Mouse (Mus musculus): ENCODE results near the gene Mrpl51.

DNA sequence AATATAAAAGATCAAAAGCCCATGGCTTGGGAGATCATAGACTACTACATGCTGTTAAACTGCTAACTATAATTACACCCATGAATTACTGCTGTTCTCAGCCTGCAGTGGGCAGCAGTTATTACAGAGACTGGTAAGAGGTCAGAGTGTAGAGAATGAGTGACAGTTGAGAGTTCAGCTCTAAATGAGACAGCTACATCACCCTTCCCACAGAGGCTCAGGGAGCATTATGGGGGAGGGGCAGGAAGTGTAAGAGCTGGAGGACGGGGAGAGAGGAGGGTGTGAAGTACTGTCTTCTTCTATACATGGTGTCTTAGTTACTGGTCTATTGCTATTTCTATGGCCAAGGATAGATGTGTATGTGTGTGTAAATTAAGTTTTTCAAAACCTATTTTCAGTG, 53.0 kb downstream of the Mrpl51 start:
- TF ChIP-seq POLR2A (IDR thresholded peaks at IDR 0.05; ENCODE audit: insufficient read depth, low read depth, low read length) (no peak), CTCF (IDR thresholded peaks at IDR 0.05) (no peak), EP300 (IDR thresholded peaks at IDR 0.05; ENCODE audit: insufficient read depth, low read depth, low read length) (no peak)
